In the genomic region with DNA sequence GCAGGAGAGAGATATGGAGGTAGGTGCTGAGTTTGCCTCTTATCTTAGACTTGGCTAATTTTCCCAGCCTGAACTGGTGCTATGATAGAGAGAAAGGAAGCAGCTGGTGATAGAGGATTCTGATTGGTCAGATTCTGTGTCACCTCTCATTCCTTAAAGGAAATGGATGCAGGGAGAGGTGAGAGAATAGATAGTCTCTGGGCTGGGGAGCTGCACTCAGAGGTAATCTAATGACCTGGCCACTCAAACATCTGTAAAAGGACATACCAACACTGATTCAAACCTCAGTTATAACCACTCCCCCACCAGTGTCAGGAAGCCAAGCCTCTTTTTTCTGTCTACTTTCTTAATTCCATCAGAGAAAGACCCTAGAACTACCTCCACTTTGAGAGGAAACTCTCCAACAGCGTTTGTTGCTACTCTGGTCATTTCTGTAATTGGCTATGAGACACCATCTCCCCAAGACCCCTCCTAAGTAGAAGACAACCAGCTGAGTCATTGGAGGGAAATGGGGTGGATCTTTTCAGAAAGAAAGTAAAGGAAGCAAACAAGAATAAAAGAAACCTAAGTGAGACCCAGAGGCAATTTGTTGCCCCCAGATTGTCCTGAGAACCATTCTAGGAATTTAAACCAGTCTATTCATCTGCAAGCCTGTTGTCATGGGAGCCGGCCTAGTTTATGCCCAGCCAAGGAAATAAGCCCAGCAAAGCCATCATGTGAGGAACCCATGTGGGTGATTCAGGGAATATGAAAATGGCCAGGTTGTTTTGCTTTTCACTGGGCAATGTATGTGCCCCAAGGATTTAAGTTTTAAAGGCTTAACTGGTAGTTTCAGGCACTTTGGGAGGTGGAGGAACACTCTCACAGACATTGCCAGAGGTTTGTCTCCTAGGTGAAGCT, we compare ENCODE assay signal across 12 mouse cellular contexts. TPM values are rescaled to one million over a fixed set of nuclear protein-coding genes. Genes with fewer than 3 reads are reported as not detected.
"Had no signal": no experiment of that assay in that cellular context is flagged by ENCODE, and none has a peak within 500 bp of the region (broad histone marks: within the 10 kb centered on the region; RNA-seq: fewer than 3 reads in every experiment).

No protein-coding gene starts in this region.

- H3K27ac ChIP-seq: kidney, embryonic 15.5 days; limb, embryonic 12.5 days; liver, embryonic 13.5 days; lung, embryonic 15.5 days; midbrain, embryonic 12.5 days had no signal

- H3K9ac ChIP-seq: kidney, embryonic 15.5 days; limb, embryonic 12.5 days; liver, embryonic 13.5 days; liver, postnatal 0 days; lung, embryonic 15.5 days; midbrain, embryonic 12.5 days had no signal

- H3K9me3 ChIP-seq: kidney, embryonic 15.5 days; limb, embryonic 12.5 days; liver, embryonic 13.5 days; lung, embryonic 15.5 days; midbrain, embryonic 12.5 days had no signal

- H3K4me3 ChIP-seq: kidney, embryonic 15.5 days; limb, embryonic 12.5 days; liver, embryonic 13.5 days; lung, embryonic 15.5 days; midbrain, embryonic 12.5 days had no signal

- H3K27me3 ChIP-seq: kidney, embryonic 15.5 days; limb, embryonic 12.5 days; liver, embryonic 13.5 days; lung, embryonic 15.5 days; midbrain, embryonic 12.5 days had no signal

- DNase-seq: kidney, postnatal 14 days; liver; liver, embryonic 13.5 days; liver, postnatal 0 days; lung, postnatal 14 days; right cerebral cortex, postnatal 4 days; thymus, postnatal 14 days had no signal

- H3K4me1 ChIP-seq: kidney, embryonic 15.5 days; limb, embryonic 12.5 days; liver, embryonic 13.5 days; lung, embryonic 15.5 days had no signal

- H3K36me3 ChIP-seq: kidney, embryonic 15.5 days; limb, embryonic 12.5 days; liver, embryonic 13.5 days; lung, embryonic 15.5 days; midbrain, embryonic 12.5 days had no signal

RNA-seq across cellular contexts. Expression of gene Ifitm7, which starts 38.7 kb away (rescaled TPM):
- total RNA-seq: megakaryocyte-erythroid progenitor cell, adult 5-6 weeks had no signal
- polyA plus RNA-seq: liver, embryonic 13.5 days; lung, embryonic 15.5 days had no signal

RNA-seq across cellular contexts. Expression of gene 2900011O08Rik, which starts 38.9 kb away (rescaled TPM):
- total RNA-seq: megakaryocyte-erythroid progenitor cell, adult 5-6 weeks had no signal
- polyA plus RNA-seq: liver, postnatal 0 days had no signal
